Mouse (Mus musculus): ENCODE results near the gene Slc6a19. TPM values are rescaled to one million over a fixed set of nuclear protein-coding genes. Genes with fewer than 3 reads are reported as not detected.
A peak's percentile ranks its signal among the peaks of the same experiment; 100 is the strongest.
"Not testable (repeated sequence)": the region's sequence is repeated elsewhere in the genome, so short reads cannot be mapped to it uniquely, and the experiment has no call there.

Slc6a19 gene
- under 1 TPM in 1 of 2 experiments, not detected in 1; 0.12 TPM for total RNA-seq (2021)
- long read RNA-seq, experiment 1 = 0 reads
- long read RNA-seq, experiment 2, partial matches to known transcripts = 0 of 1 reads
- long read RNA-seq, experiment 2, other reads (novel, unspliced or antisense) = 1 of 1 reads

GRCm38 (mm10) chr13:73704694-73705325 is at the start of gene Slc6a19:
Slc6a19 (minus strand) TSS chr13:73704865.
- DNase-seq = no peak
- intact Hi-C loops (cut with DNase I) = no loop called here

DNA sequence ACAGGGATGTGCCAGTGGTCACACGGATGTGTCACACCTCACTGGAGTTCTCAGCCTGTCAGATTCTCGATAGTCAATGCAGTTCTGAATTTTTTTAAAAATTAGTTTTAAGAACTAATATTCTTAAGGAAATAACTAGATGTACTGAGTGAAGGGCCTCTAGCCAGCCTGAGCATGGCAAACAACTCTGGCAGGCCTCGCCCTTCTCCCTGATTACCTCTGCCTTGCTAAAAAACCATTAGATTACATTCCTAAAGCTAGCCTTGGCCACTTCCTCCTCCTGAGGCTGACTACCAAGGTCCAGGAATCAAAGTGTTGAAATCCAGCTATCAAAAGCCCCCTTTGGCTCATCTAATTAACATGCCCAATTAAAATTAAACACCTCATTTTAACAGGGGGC is 46.6 kb upstream of the Slc6a19 start:
- DNase-seq = no peak
- intact Hi-C loops (cut with DNase I) = no loop called here

GRCm38 (mm10) chr13:73750435-73750834 is 45.8 kb upstream of the Slc6a19 start:
- intact Hi-C loops (cut with DNase I) = no loop called here
- peak in 1 of 2 experiments; percentile 34 for DNase-seq

GRCm38 (mm10) chr13:73748663-73749440 is 44.2 kb upstream of the Slc6a19 start:
- intact Hi-C loops (cut with DNase I) = no loop called here
- DNase-seq = no peak

DNA sequence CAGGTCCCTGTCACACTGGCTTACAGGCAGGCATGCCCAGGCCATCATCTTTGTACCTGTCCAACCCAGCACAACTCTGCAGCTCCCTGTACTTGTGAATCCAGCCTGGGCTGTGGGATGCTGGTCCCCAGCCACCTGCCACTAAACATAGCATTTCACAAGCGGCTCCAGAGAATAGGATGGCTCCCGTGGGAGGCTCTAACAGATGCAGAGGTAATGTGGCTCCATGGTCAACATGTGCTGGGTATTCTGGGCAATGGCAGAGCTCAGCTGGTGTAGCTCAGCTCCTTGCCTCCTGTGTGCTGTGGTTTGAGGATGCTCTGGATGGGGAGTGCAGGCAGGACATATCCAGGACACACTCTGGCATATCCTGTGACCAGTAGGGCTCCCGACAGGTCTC is 39.0 kb upstream of the Slc6a19 start:
- DNase-seq = no peak
- intact Hi-C loops (cut with DNase I) = no loop called here

DNA sequence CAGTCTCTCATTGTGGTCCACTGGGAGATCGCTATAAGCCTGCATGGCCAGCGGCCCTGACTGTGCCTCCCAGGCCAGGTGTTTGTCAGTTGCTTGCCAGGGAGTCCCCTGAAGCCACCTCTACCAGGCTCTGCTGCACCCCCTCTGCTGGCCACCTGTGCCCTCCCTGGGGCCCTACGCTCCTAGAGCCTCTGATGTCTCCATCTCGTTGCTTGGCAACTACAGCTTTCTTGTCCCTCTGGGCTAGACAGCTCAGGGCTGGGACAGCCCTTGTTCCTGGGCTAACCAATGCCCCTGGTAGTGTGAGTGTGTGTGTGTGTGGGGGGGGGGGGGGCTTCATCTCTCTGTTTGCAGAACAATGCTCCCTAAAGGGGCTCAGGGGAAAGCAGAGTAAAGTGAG is 38.3 kb upstream of the Slc6a19 start:
- intact Hi-C loops (cut with DNase I) = no loop called here

DNA sequence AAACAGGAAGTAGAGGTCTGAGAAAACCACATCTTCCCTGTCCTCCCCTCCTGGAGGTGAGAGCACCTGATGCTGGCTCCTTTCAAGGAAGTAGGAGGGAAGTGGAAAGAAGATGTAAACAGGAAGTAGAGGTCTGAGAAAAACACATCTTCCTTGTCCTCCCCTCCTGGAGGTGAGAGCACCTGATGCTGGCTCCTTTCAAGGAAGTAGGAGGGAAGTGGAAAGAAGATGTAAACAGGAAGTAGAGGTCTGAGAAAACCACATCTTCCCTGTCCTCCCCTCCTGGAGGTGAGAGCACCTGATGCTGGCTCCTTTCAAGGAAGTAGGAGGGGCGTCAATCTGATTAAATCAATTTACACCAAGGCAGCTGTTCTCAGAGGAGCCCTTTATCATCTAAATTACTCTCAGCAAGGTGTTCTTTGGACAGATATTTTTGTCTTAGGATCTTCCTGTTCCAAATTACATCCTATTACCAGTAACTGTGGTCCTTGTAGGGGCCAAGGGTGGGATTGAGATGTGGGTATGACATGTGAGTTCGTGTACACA is 35.8 kb upstream of the Slc6a19 start:
- intact Hi-C loops (cut with DNase I); DNase-seq: not testable (repeated sequence)

More for the DNA sequence above, 38.3 kb upstream of the Slc6a19 start:
- DNase-seq = no peak

GRCm38 (mm10) chr13:73736943-73737342 is 32.3 kb upstream of the Slc6a19 start:
- no peak for DNase-seq
- intact Hi-C loops (cut with DNase I) = no loop called here

DNA sequence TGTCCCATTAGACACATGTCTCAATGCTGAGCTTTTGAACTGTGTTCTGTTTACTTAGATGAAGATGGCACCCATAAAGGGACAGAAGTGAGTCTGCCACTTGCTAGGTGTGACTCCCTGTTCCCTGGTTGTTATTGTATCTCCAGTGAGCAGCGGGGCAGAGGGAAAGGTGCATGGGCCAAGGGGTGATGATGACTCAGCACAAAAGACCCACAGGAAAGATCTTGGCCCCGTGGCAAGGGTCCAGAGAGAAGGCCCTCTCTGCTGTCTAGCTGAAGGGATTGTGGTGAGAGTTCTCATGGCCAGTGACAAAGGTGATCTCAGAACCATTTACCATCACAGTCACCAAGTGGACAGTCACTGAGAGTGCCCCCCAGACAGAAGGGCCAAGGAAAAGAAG is 31.3 kb upstream of the Slc6a19 start:
- DNase-seq = no peak
- intact Hi-C loops (cut with DNase I) = no loop called here

DNA sequence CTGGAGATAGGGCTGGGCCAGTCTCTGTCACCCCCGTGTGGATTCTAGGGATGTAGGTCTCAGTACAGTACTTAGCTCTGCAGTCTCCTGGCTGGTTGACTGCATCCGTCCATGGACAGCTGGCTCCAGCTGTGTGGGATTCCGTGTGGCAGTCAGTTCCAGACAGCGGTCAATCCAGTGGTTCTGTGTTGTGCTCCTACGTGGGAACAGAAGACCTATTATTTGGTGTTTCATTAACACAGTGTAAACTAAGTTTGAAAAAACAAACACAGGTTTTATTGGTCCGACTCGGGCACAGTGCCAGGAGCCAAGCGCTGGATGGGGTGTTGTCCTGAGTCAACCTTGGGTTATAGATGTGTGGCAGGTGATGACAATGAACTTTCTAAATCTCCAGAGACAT is 30.6 kb upstream of the Slc6a19 start:
- intact Hi-C loops (cut with DNase I) = no loop called here
- DNase-seq = peak; percentile 63

- DNase-seq = no peak
Measured at GRCm38 (mm10) chr13:73734379-73734778, 29.7 kb upstream of the Slc6a19 start.

DNA sequence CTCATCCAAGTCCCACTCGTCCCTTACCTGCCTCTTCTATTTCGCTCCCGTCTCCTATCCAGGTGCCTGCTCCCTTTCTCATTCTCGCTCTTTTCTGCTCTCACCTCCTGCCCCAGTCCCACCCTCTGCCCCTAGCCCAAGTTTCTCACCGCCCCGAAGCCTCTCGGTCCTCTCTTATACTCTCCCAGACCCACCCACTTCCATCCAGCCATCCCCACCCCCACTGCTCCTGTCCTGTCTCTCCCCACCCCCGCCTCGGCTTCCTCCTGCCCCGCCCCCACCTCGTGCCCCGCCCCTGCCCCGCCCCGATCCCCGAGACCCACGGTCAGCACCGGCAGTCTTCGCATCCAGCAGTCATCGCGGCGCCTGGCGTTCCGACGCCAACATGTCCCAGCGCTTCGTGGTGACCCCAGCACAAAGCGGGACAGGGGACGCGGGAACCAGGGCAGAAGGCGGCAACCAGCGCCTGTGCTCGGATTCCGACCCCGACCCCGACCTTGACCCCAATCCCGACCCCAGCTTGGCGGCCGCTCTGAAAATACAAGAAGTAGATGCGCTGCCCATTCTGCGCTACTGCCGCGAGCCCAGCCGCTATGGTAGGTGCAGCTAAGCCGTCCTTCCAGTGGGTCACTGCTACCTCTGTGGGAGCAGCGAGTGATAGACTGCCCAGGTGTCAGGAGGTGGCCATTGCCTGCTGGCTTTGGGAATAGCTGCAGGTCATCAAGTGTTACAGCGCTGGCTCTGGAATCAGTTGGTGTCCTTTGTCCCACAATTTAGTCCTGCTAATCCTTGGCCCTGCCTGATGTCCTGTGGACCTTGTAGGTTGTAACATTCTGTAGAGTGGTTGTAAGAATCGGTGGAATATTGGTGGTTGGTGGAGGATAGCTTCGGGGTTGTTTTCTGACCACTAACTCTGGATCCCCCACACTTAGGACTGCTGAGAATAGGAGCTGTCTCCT is 28.4 kb upstream of the Slc6a19 start, which contains the start of gene Slc12a7:
TSS of gene Slc12a7 (plus strand) at position 353 of the 959 bp plus-strand sequence.
- DNase-seq = peak; percentile 58
- intact Hi-C loops (cut with DNase I) = no loop called here

More at GRCm38 (mm10) chr13:73734379-73734778, 29.7 kb upstream of the Slc6a19 start:
- intact Hi-C loops (cut with DNase I) = no loop called here

DNA sequence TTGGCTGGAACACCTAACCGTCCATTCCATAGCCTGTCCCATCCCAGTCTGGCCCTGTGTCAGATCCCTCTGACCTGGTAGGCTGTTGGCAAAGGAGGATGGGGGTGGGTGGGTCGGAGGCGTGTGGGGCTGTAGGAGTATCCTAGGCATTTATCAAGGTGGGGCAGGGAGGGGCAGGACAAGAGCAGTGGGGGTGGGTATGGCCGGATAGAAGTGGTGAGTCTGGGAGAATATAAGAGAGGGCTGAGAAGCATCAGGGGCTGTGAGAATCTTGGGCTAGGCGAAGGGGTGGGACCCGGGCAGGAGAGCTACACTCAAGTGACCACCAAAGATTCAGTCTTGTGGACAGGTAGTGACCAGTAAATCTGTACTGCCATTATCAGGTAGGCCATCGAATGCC is 27.6 kb upstream of the Slc6a19 start:
- no peak for DNase-seq
- intact Hi-C loops (cut with DNase I) = no loop called here

DNA sequence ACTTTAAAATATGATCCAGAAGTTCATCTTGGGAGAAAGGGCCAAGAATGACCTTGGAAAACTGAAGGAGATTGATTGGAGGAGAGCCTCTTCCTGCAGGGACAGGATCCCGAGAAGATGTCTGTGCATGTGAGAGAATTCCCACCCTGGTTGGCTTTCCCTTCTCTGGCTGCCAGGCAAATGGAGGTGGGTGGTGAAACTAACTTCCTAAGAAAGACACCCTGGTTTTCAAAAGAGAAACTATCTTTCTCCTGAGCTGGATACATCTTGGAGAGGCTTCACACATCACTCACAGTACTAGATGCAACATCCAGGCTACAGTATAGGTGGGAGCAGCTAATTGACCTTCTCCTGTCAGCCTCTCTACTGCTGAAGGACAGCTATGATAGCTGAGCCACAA is 26.2 kb upstream of the Slc6a19 start:
- no peak for DNase-seq
- intact Hi-C loops (cut with DNase I) = no loop called here

DNA sequence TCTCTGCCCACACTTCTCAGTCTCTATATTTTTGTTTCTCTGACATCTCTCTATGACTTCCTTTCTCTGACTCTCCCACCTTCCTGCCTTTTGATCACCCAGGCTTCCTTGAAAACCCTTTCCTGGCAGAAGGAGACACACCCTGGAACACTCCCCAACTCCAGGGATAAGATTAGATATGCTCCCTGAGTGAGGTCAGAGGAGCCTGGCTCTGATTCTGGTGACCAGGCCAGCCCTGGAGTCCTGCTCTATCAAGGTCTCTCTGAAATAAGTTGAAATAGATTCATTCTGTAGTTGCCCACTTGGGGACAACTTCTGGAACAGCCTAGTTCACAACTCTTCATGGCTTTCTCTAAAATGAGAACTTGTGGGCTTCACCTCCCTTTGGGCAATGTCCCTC is 24.0 kb upstream of the Slc6a19 start:
- no peak for DNase-seq
- intact Hi-C loops (cut with DNase I) = loop anchor here (10.0 kb wide), 1 partner anchor 576 kb away; no protein-coding TSS in a partner anchor

DNA sequence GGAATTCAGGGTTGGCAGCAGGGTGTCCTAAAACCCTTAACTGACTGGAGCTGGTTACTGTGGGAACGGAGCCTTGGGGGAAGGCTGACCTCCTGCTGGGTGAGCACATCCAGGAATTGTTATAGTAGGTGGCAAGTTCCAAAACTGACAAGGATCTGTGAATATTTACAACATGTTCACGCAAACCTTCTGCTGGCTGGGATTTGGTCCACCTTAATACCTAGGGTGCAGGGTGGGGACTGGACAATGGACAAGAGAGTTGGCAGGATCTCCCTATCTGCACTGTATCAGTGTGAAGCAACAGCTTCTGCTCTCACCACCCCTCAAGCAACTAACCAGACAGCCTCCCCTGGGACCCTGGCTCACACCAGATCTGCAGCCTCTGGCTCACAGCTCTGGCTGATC is 23.0 kb upstream of the Slc6a19 start:
- intact Hi-C loops (cut with DNase I) = loop anchor here (10.0 kb wide), 1 partner anchor 577 kb away; no protein-coding TSS in a partner anchor
- DNase-seq = peak; percentile 54 to 64

DNA sequence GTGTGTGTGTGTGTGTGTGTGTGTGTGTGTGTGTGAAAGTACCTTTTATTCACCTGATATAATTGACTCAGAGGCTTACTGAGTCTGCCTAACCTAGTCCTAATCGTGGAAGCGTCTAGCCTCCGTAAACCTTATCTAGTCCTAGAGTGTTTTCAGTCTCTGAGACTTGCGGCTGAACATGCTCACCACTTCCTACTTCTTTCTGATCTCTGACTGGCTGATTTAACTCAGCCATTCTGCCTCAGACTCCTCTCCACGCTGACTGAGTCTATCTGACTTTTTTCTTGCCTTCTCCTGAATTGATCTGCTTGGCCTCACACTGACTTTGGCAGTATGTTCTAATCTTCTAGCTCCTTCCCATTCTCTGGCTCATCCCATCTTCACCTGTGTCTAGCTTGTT is 20.6 kb upstream of the Slc6a19 start:
- intact Hi-C loops (cut with DNase I) = loop anchor here (10.0 kb wide), 1 partner anchor 579 kb away; no protein-coding TSS in a partner anchor

GRCm38 (mm10) chr13:73723081-73723668 is 18.5 kb upstream of the Slc6a19 start:
- intact Hi-C loops (cut with DNase I) = loop anchor here (10.0 kb wide), 1 partner anchor 582 kb away; no protein-coding TSS in a partner anchor
- DNase-seq = peak; percentile 49 to 67

More for the DNA sequence above, 20.6 kb upstream of the Slc6a19 start:
- no peak for DNase-seq

DNA sequence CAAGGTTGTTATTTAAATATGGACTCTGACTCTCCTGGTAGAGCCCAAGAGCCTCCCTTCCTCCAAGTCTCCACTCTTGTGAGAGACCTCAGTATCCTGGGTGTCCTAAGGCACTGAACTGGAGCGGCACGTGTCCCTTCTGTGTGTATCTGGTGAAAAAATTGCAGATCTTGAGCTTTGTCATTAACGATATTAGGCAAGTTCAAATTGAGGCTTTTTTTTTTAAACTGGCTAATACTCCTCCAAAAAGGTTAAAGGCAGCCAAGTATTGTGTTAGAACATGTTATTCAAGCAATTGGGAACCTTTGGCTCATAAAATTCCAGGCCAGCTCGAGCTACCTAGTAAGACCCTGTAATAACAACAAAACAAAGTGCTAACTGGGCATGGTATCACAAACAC is 15.6 kb upstream of the Slc6a19 start:
- no peak for DNase-seq
- intact Hi-C loops (cut with DNase I) = loop anchor here (10.0 kb wide), 1 partner anchor 585 kb away; no protein-coding TSS in a partner anchor

Measured in heart, postnatal 14 days (tissue).